Mouse (Mus musculus) thymus, adult 18-20 months (tissue): Measurements from ENCODE around the gene Gckr.
"Not testable (repeated sequence)": the region's sequence is repeated elsewhere in the genome, so short reads cannot be mapped to it uniquely, and the experiment has no call there.

Experiments
- DNase-seq, 2 experiments: peaks; one replicate each; pipeline ENCODE4 v3.0.0; 2022; ENCODE audit warnings: mixed read lengths in 2 of 2

Gene Gckr

GRCm38 (mm10) chr5:31295606-31296141 is 1.6 kb upstream of the Gckr start, which contains the start of gene Fndc4:
Gene Fndc4 (minus strand): TSS chr5:31296080.
- DNase-seq = no peak

- no peak for DNase-seq
Measured at GRCm38 (mm10) chr5:31297981-31298380, 738 bp downstream of the Gckr start.

GRCm38 (mm10) chr5:31298486-31298885 is 1.2 kb downstream of the Gckr start:
- no peak for DNase-seq

GRCm38 (mm10) chr5:31301866-31302265 is 4.6 kb downstream of the Gckr start:
- DNase-seq = no peak

GRCm38 (mm10) chr5:31303093-31303492 is 5.8 kb downstream of the Gckr start:
- no peak for DNase-seq

- DNase-seq = no peak
Measured at GRCm38 (mm10) chr5:31312806-31313205, 15.6 kb downstream of the Gckr start.

GRCm38 (mm10) chr5:31322776-31323175 is 25.5 kb downstream of the Gckr start:
- DNase-seq = no peak

- DNase-seq = no peak
Measured at GRCm38 (mm10) chr5:31324085-31324484, 26.8 kb downstream of the Gckr start.

GRCm38 (mm10) chr5:31326850-31327249 is 29.6 kb downstream of the Gckr start:
- no peak for DNase-seq

GRCm38 (mm10) chr5:31328255-31328654 is 31.0 kb downstream of the Gckr start:
- no peak for DNase-seq

- DNase-seq = not testable (repeated sequence)
Measured at GRCm38 (mm10) chr5:31357586-31357985, 60.3 kb downstream of the Gckr start.

- no peak for DNase-seq
Measured at GRCm38 (mm10) chr5:31360955-31361354, 63.7 kb downstream of the Gckr start.
